Mouse (Mus musculus): ENCODE measurements around the gene Trpm5. TPM values are rescaled to one million over a fixed set of nuclear protein-coding genes. Genes with fewer than 3 reads are reported as not detected.

The Trpm5 gene
- polyA plus RNA-seq, 1 experiment = 13.1 TPM

DNA sequence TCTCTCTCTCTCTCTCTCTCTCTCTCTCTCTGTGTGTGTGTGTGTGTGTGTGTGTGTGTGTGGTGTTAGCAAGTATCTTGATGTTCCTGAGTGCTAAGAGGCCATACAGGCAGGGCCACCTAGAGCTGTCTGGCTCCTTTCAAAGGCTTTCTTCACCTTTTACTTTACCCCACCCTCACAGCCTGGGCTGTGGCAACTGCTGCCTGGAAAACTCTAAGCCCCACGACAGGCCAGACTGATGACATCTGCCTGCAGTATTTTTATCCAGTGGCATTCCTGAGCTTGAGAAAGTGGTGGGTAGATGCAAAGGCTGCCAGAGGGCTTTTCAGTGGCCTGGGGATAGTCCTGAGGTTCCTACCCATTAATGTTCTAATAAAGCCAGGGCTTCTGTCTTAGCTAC lies 18.0 kb upstream of the Trpm5 start:
- Histone ChIP-seq H3K4me1 (ENCODE audit: control insufficient read depth, insufficient read depth, insufficient read length, low read length) (peaks cover 5% of the 10 kb centered on the region; the same call in 1 of the 2 replicates), H3K27ac (ENCODE audit: insufficient read depth, low read depth, low read length) (no peak overlapping the region), H3K27me3 (ENCODE audit: control insufficient read depth, insufficient read depth, low read length) (no peaks in the 10 kb centered on the region), H3K36me3 (ENCODE audit: control insufficient read depth, insufficient read depth, low read length) (no peaks in the 10 kb centered on the region), H3K4me3 (ENCODE audit: low read depth, low read length) (no peak overlapping the region)
- WGBS = 13% methylated on average over 1 of the region's 1 CpGs
- TF ChIP-seq CTCF (IDR thresholded peaks at IDR 0.05; ENCODE audit: extremely low read depth, insufficient read length, insufficient replicate concordance, low read depth, low read length) = no peak
- no peak for TF ChIP-seq POLR2A (IDR thresholded peaks at IDR 0.05; ENCODE audit: low read depth, low read length)

DNA sequence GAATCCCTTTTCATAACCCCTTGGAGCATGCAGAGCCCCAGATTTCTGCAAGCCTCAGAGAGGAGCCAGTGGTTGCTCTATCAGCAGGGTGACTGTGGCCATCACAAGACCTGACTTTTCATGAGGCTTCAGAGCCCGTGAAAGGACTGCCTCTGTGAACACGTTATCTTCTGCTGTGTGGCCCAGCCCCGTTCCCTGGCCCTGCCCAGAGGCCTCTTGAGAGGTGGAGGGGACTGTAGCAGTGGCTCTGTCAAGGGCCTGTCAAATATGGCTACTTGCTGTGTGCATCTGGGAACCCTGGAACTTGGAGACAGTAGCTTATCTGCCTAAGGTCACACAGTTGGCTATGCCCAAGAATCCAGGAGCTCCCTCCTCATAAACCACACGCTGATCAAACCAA lies 17.3 kb upstream of the Trpm5 start:
- H3K36me3 ChIP-seq (ENCODE audit: control insufficient read depth, insufficient read depth, low read length) = no peaks in the 10 kb centered on the region
- 0 out of 2 replicates have a peak, but pooled peaks cover 4% of the 10 kb centered on the region for H3K27me3 ChIP-seq (ENCODE audit: control insufficient read depth, insufficient read depth, low read length)
- no peak overlapping the region for H3K27ac ChIP-seq (ENCODE audit: insufficient read depth, low read depth, low read length)
- H3K4me1 ChIP-seq (ENCODE audit: control insufficient read depth, insufficient read depth, insufficient read length, low read length) = peaks cover 6% of the 10 kb centered on the region; the same call in 1 of the 2 replicates
- TF ChIP-seq CTCF (IDR thresholded peaks at IDR 0.05; ENCODE audit: extremely low read depth, insufficient read length, insufficient replicate concordance, low read depth, low read length) = no peak
- WGBS = 24% methylated on average over 4 of the region's 4 CpGs
- no peak overlapping the region for H3K4me3 ChIP-seq (ENCODE audit: low read depth, low read length)

DNA sequence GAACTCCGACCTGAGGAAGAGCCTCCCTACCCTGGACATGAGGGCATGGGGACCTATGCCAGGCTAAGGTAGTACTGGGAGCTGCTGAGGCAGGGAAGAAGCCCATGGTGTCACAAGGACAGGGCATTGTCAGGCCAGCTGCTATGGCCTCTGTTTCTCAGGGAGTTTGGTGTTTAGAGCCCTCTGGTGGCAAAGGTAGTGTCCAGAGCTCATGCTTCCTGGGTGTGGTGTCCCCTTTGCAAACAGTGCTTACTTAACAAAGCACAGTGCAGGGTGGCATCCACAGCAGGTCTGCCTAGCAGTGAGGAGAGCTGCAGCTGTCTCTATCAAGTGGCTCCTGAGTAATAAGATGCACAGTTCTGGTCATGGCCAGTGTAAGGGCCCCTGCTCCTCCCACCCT lies 16.4 kb upstream of the Trpm5 start:
- TF ChIP-seq POLR2A (IDR thresholded peaks at IDR 0.05; ENCODE audit: low read depth, low read length) = no peak
- peak; percentile 43; the same call in 1 of the 2 replicates for TF ChIP-seq CTCF (IDR thresholded peaks at IDR 0.05; ENCODE audit: extremely low read depth, insufficient read length, insufficient replicate concordance, low read depth, low read length)

DNA sequence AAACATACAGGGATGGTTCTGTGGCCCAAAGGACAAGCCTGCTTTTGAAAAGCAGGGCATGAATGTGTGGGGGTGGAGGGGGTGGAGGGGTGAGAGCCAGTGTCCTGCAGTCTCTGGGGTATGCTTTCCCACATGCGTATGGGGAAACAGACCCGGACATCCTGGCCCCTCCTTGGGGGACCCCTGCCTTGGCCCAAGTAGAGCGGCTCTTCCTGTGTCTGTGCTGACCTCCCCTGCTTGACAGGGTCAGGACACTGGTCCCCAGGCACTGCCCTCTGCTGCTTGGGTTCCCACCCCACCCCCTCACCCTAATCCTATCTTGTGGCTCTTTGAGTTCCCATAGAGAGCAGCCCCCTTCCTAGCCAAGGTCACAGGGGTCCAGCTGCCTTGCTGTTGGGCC lies 15.3 kb upstream of the Trpm5 start:
- Histone ChIP-seq H3K4me1 (ENCODE audit: control insufficient read depth, insufficient read depth, insufficient read length, low read length) (peaks cover 18% of the 10 kb centered on the region; the same call in 1 of the 2 replicates), H3K36me3 (ENCODE audit: control insufficient read depth, insufficient read depth, low read length) (no peaks in the 10 kb centered on the region), H3K4me3 (ENCODE audit: low read depth, low read length) (peak overlapping the region; percentile 93), H3K27me3 (ENCODE audit: control insufficient read depth, insufficient read depth, low read length) (0 out of 2 replicates have a peak, but pooled peaks cover 4% of the 10 kb centered on the region), H3K27ac (ENCODE audit: insufficient read depth, low read depth, low read length) (no peak overlapping the region)
- no peak for TF ChIP-seq POLR2A (IDR thresholded peaks at IDR 0.05; ENCODE audit: low read depth, low read length)
- TF ChIP-seq CTCF (IDR thresholded peaks at IDR 0.05; ENCODE audit: extremely low read depth, insufficient read length, insufficient replicate concordance, low read depth, low read length) = no peak
- WGBS = 25% methylated on average over 3 of the region's 3 CpGs

More for the DNA sequence above, 16.4 kb upstream of the Trpm5 start:
- 18% methylated on average over 1 of the region's 1 CpGs for WGBS
- no peak overlapping the region for H3K4me3 ChIP-seq (ENCODE audit: low read depth, low read length)
- peaks cover 13% of the 10 kb centered on the region; the same call in 1 of the 2 replicates for H3K4me1 ChIP-seq (ENCODE audit: control insufficient read depth, insufficient read depth, insufficient read length, low read length)
- no peak overlapping the region for H3K27ac ChIP-seq (ENCODE audit: insufficient read depth, low read depth, low read length)
- no peaks in the 10 kb centered on the region for H3K36me3 ChIP-seq (ENCODE audit: control insufficient read depth, insufficient read depth, low read length)
- H3K27me3 ChIP-seq (ENCODE audit: control insufficient read depth, insufficient read depth, low read length) = 0 out of 2 replicates have a peak, but pooled peaks cover 4% of the 10 kb centered on the region

DNA sequence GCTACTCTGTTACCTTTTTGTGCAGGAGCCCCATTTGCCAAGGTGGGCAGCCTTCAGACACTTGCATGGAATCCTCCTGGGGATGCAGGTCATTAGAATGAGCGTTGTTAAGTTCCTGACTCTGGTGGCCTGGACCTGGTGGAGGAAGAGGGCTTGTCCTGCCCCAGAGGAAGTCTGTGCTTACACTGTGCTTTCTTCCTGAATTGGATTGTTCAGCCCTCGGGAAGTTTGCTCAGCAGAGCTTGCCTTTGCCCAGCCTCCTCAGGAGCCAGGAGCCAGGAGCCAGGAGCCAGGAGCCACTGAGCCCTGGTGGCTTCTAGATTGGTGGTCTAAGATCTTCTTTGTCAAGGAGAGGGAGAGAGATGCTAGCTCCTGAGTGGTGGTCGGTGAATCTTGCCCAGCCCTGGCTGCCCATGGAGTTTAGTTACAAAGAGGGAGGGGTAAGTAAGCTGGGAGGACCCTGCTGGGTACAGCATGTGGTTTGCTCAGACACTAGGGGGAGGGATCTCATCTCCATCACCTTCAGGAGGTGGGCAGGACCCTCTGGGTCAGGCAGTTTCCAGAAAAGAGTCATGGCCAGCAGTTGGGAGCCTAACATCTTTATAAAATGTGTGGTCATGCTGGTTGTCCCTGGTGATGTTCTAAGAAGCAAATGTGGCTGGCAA lies 14.7 kb upstream of the Trpm5 start:
- Histone ChIP-seq H3K27me3 (ENCODE audit: control insufficient read depth, insufficient read depth, low read length) (0 out of 2 replicates have a peak, but pooled peaks cover 4% of the 10 kb centered on the region), H3K27ac (ENCODE audit: insufficient read depth, low read depth, low read length) (peak overlapping the region; percentile 75), H3K36me3 (ENCODE audit: control insufficient read depth, insufficient read depth, low read length) (no peaks in the 10 kb centered on the region), H3K4me1 (ENCODE audit: control insufficient read depth, insufficient read depth, insufficient read length, low read length) (peaks cover 20% of the 10 kb centered on the region; the same call in 1 of the 2 replicates), H3K4me3 (ENCODE audit: low read depth, low read length) (peak overlapping the region; percentile 93)
- TF ChIP-seq CTCF (IDR thresholded peaks at IDR 0.05; ENCODE audit: extremely low read depth, insufficient read length, insufficient replicate concordance, low read depth, low read length) (no peak), POLR2A (IDR thresholded peaks at IDR 0.05; ENCODE audit: low read depth, low read length) (0 out of 2 replicates have a peak, but pooled peaks have one; percentile 8)
- 4% methylated on average over 3 of the region's 3 CpGs for WGBS

DNA sequence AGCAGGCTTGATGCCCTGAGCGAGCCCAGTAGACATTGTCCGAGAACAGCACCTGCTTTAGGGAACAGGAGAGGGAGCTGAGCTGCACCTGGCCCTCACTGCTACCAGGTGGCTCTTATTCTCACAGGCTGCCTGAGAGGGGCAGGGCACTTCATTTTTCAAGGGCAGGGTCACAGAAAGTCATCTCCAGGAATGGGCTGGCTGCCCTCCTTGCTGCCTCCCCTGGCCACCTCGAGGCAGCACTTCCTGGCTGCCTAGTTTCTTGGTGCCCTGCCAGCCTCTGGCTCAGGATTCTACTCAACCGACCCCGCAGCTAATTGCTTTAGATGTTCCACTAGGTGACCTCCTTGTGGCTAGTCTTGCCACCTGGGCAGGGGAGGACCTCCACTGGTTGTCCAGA lies 13.8 kb upstream of the Trpm5 start:
- 5% methylated on average over 5 of the region's 5 CpGs for WGBS
- no peak; the same call in 1 of the 2 replicates for TF ChIP-seq POLR2A (IDR thresholded peaks at IDR 0.05; ENCODE audit: low read depth, low read length)
- no peak for TF ChIP-seq CTCF (IDR thresholded peaks at IDR 0.05; ENCODE audit: extremely low read depth, insufficient read length, insufficient replicate concordance, low read depth, low read length)
- peak overlapping the region; percentile 75 for H3K27ac ChIP-seq (ENCODE audit: insufficient read depth, low read depth, low read length)

DNA sequence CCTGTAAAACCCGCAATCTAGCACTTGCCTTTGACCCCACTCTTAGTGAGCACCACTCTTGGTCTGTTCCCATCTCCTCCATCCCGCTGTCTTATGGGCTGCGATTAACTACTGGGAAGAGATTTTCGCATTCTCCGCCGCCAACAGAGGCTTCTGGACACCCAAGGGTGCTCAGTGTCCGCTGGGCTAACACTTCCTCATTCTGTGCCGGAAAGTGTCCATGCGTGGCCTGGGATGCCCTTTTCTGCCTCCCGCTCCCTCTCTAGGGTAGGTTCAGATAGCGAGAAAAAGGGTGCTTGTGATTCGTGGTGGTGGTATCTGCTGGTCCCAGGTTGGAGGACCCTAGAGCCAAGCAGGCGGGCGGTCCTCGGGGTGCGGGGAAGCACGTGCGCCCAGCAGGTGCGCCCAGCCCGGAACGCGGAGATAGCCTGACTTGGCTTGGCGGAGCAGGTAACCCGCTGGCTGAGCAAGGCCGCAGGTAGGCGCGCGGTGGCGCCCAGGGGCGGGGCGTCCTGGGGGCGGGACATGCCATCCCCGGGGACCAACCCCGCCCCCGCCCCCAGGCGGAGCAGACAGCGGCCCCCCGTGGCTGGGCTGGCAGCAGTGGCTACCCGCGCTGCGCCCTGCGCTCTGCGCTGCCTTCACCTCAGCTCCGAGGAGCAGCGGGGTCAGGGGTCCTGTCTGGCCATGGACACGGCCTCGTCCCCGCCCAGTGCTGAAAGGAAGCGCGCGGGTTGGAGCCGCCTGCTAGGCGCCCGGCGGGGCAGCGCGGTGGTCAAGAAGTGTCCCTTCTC lies 12.4 kb upstream of the Trpm5 start:
- peak overlapping the region; percentile 67 for H3K27ac ChIP-seq (ENCODE audit: insufficient read depth, low read depth, low read length)
- H3K4me3 ChIP-seq (ENCODE audit: low read depth, low read length) = peak overlapping the region; percentile 93
- peaks cover 20% of the 10 kb centered on the region; the same call in 1 of the 2 replicates for H3K4me1 ChIP-seq (ENCODE audit: control insufficient read depth, insufficient read depth, insufficient read length, low read length)
- 3% methylated on average over 57 of the region's 57 CpGs for WGBS
- no peaks in the 10 kb centered on the region for H3K36me3 ChIP-seq (ENCODE audit: control insufficient read depth, insufficient read depth, low read length)
- H3K27me3 ChIP-seq (ENCODE audit: control insufficient read depth, insufficient read depth, low read length) = 0 out of 2 replicates have a peak, but pooled peaks cover 4% of the 10 kb centered on the region
- TF ChIP-seq POLR2A (IDR thresholded peaks at IDR 0.05; ENCODE audit: low read depth, low read length) = no peak
- 0 out of 2 replicates have a peak, but pooled peaks have one; percentile 23 for TF ChIP-seq CTCF (IDR thresholded peaks at IDR 0.05; ENCODE audit: extremely low read depth, insufficient read length, insufficient replicate concordance, low read depth, low read length)

More for the DNA sequence above, 13.8 kb upstream of the Trpm5 start:
- Histone ChIP-seq H3K4me1 (ENCODE audit: control insufficient read depth, insufficient read depth, insufficient read length, low read length) (peaks cover 20% of the 10 kb centered on the region; the same call in 1 of the 2 replicates), H3K4me3 (ENCODE audit: low read depth, low read length) (peak overlapping the region; percentile 93), H3K36me3 (ENCODE audit: control insufficient read depth, insufficient read depth, low read length) (no peaks in the 10 kb centered on the region), H3K27me3 (ENCODE audit: control insufficient read depth, insufficient read depth, low read length) (0 out of 2 replicates have a peak, but pooled peaks cover 4% of the 10 kb centered on the region)

Data from small intestine, adult 2 months (tissue).